8 mouse cellular contexts compared by ENCODE assay signal in the genomic region with DNA sequence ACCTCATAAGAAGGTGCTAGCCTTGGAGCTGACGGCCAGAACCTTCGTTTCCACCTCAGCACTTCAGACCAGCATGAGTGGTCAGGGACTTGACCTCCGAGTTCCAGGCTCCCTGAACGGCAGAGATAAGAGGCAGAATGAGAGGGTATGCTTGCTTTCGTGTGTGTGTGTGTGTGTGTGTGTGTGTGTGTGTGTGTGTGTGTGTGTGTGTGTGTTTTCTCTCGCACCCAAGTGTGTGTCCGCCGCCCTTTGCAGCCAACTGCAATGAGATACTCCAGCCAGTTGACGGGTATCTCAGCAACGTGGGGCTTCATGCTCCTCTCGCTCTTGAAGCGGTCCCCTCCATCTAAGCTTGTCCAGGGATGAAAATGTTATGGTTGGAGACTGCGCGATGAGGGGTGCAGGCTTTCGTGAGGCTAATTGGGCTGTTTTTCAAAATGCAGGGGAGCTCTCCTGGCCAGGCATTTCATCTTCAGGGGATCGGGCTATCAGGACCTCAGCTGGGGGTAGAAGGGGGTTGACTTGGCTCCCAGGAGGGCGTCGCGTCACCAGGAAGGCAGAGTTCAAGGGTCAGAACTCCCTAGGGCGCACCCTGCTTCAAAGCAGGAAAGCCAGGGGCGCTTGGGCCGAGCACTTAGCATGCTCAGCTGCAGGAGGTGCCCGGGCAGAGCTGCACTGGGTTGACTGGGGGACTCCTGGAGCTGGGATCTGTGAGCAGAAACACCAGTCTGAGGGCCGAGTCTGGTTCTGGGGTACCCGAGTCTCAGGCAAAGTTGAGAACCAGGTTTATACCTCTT. TPM values are rescaled to one million over a fixed set of nuclear protein-coding genes. Genes with fewer than 3 reads are reported as not detected.
DNase-seq lines count a peak whose midpoint lies in the region; ATAC-seq and TF ChIP-seq lines count a peak whose summit lies in the region.

No protein-coding gene starts in this region.

- H3K36me3 ChIP-seq in forebrain, embryonic 15.5 days: no peaks in the 10 kb centered on the region
- no peaks in the 10 kb centered on the region for H3K36me3 ChIP-seq in midbrain, embryonic 12.5 days

- DNase-seq in gastrocnemius, adult 2 months: no peak
- DNase-seq in gastrocnemius, adult 8-10 months (ENCODE audit: low spot score in 2 of 2): no peak
- peak; percentile 24 for DNase-seq in kidney, postnatal 10 days
- no peak for DNase-seq in B cell, adult 2 months
- DNase-seq in urinary bladder, postnatal 36 days (ENCODE audit: low spot score in 2 of 2): no peak

- no peaks in the 10 kb centered on the region for H3K9me3 ChIP-seq in forebrain, embryonic 15.5 days
- no peaks in the 10 kb centered on the region for H3K9me3 ChIP-seq in midbrain, embryonic 12.5 days

- H3K4me3 ChIP-seq in gastrocnemius, adult 2 months: peak overlapping the region; percentile 67
- peak overlapping the region; percentile 71 for H3K4me3 ChIP-seq in forebrain, embryonic 15.5 days
- peak overlapping the region; percentile 58 for H3K4me3 ChIP-seq in midbrain, embryonic 12.5 days

- H3K4me2 ChIP-seq in forebrain, embryonic 15.5 days (replicated peaks): peak overlapping the region; percentile 100
- peak overlapping the region; percentile 99 for H3K4me2 ChIP-seq in midbrain, embryonic 12.5 days (replicated peaks)

- peaks cover 20% of the 10 kb centered on the region for H3K27me3 ChIP-seq in forebrain, embryonic 15.5 days
- H3K27me3 ChIP-seq in midbrain, embryonic 12.5 days: peaks cover 58% of the 10 kb centered on the region

- peaks cover 24% of the 10 kb centered on the region for H3K4me1 ChIP-seq in forebrain, embryonic 15.5 days
- H3K4me1 ChIP-seq in midbrain, embryonic 12.5 days: peaks cover 14% of the 10 kb centered on the region

- WGBS in forebrain, embryonic 15.5 days: 2% methylated on average over 25 of the region's 25 CpGs
- 2% methylated on average over 23 of the region's 25 CpGs for WGBS in midbrain, embryonic 12.5 days

- peak overlapping the region; percentile 54 for H3K9ac ChIP-seq in forebrain, embryonic 15.5 days (replicated peaks)
- H3K9ac ChIP-seq in midbrain, embryonic 12.5 days (replicated peaks): peak overlapping the region; percentile 49; the same call in 1 of the 2 replicates

- TF ChIP-seq CTCF in gastrocnemius, adult 2 months (IDR thresholded peaks at IDR 0.05): no peak

- peak; percentile 10; the same call in 1 of the 2 replicates for ATAC-seq in cerebellum, adult (ENCODE audit: insufficient number of reproducible peaks, low FRiP score, low TSS enrichment)
- ATAC-seq in forebrain, embryonic 15.5 days (replicated peaks): no peak
- no peak for ATAC-seq in midbrain, embryonic 12.5 days (ENCODE audit: low FRiP score, low read depth)

- H3K27ac ChIP-seq in gastrocnemius, adult 2 months: no peak overlapping the region
- H3K27ac ChIP-seq in forebrain, embryonic 15.5 days (replicated peaks): no peak overlapping the region
- no peak overlapping the region for H3K27ac ChIP-seq in midbrain, embryonic 12.5 days (replicated peaks)

- intact Hi-C loops in gastrocnemius, adult 2 months (cut with DNase I): no loop called here

RNA-seq across cellular contexts. Expression of a gene that starts 1.5 kb away (rescaled TPM):
- total RNA-seq in gastrocnemius, adult 2 months (2021): 1 to 10 TPM; 1.5 to 2.4 TPM
- total RNA-seq in gastrocnemius, adult 8-10 months (2022): 1 to 10 TPM in 3 of 4 experiments, under 1 TPM in 1; 0.99 to 1.5 (median 1.3) TPM
- 64.6 and 67.3 TPM in 2 replicates for polyA plus RNA-seq in forebrain, embryonic 15.5 days (2015; fragmentation: Nextera tagmentation; extraction: Ambion mirVana)
- polyA plus RNA-seq in midbrain, embryonic 12.5 days (2016; fragmentation: Nextera tagmentation; extraction: Ambion mirVana): 71.7 and 78.0 TPM in 2 replicates
